Mouse (Mus musculus): ENCODE results near the gene Sgk1. TPM values are rescaled to one million over a fixed set of nuclear protein-coding genes. Genes with fewer than 3 reads are reported as not detected.

Gene Sgk1
- polyA plus RNA-seq, 1 experiment from 2014 or later = 22.2 TPM

DNA sequence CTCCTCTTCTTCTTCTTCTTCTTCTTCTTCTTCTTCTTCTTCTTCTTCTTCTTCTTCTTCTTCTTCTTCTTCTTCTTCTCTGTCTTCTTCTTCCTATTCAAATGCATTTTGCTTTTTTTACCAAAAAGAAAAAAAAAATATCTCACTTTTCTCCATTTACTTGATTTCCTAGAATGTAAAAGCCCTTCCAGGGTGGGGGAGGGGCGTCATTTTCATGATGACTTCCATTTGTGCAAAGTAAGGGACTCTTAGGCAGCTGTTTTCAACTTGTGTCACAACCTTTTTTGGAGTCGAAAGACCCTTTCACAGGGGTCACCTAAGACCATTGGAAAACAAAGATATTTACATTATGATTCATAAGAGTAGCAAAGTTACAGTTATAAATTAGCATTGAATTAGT is 22.2 kb downstream of the Sgk1 start:
- no peak overlapping the region for H3K9ac ChIP-seq (ENCODE audit: low read depth, low read length)
- H3K27me3 ChIP-seq (ENCODE audit: control insufficient read depth, insufficient read depth, low read length) = no peaks in the 10 kb centered on the region
- H3K27ac ChIP-seq (ENCODE audit: low read depth, low read length) = no peak overlapping the region
- no peak for ATAC-seq (replicated peaks; ENCODE audit: insufficient number of reproducible peaks, low FRiP score, low TSS enrichment)
- no peaks in the 10 kb centered on the region for H3K36me3 ChIP-seq (ENCODE audit: control insufficient read depth, insufficient read depth, low read length)
- H3K9me3 ChIP-seq (replicated peaks; ENCODE audit: control insufficient read depth, low read length) = no peaks in the 10 kb centered on the region
- no peaks in the 10 kb centered on the region for H3K4me1 ChIP-seq (ENCODE audit: control insufficient read depth, insufficient read depth, low read length)
- no peak overlapping the region for H3K4me3 ChIP-seq (ENCODE audit: low read depth, low read length)
- 59% methylated on average over 2 of the region's 2 CpGs for WGBS (ENCODE audit: insufficient replicate concordance)
- no peak overlapping the region for H3K4me2 ChIP-seq

DNA sequence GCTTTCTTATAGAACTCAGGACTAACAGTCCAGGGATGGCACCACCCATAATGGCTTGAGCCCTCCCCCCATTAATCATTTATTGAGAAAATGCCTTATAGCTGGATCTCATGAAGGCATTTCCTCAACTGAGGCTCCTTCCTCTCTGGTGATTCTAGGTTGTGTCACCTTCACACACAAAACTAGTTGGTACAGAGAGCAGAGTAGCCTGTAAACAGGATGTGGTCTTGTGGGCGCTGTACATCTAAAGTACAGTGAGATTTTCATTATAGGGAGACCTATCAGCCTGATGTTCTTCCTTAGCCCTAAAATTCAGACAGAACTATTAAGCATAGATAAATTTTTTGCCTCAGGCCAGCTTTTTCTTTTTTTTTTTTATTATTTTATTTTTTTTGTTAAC is 23.6 kb downstream of the Sgk1 start:
- H3K4me1 ChIP-seq (ENCODE audit: control insufficient read depth, insufficient read depth, low read length) = no peaks in the 10 kb centered on the region
- no peak for ATAC-seq (replicated peaks; ENCODE audit: insufficient number of reproducible peaks, low FRiP score, low TSS enrichment)
- no peaks in the 10 kb centered on the region for H3K27me3 ChIP-seq (ENCODE audit: control insufficient read depth, insufficient read depth, low read length)
- no peak overlapping the region for H3K9ac ChIP-seq (ENCODE audit: low read depth, low read length)
- no peak overlapping the region for H3K27ac ChIP-seq (ENCODE audit: low read depth, low read length)
- 88% methylated on average over 1 of the region's 1 CpGs for WGBS (ENCODE audit: insufficient replicate concordance)
- H3K9me3 ChIP-seq (replicated peaks; ENCODE audit: control insufficient read depth, low read length) = no peaks in the 10 kb centered on the region
- no peaks in the 10 kb centered on the region for H3K36me3 ChIP-seq (ENCODE audit: control insufficient read depth, insufficient read depth, low read length)
- H3K4me3 ChIP-seq (ENCODE audit: low read depth, low read length) = no peak overlapping the region
- no peak overlapping the region for H3K4me2 ChIP-seq

DNA sequence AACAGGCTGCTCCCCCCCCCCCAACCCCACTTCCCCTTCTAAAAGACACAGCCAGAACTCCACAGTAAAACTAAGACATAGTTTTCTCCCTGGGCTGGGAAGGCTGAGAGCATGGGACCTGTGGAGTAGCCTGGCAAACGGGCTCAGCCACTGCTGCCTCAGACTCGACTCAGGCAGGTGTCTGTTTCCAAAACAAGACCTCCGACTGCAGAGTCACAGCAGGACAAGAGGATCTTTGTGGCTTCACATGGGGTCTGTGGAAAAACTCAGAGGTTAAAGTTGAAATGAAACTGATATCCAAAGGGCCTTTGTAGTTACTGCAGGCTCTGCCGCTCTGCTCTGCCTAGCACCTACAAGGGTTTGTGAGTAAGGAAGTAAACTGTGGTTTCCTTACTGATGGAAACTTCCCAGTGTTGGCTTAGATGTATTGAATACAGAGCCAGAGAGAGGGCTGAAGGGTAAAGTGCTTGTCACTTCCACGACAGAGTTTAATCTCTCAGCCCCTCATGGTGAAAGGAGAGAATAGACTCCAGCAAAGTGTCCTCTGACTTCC is 25.0 kb downstream of the Sgk1 start:
- Histone ChIP-seq H3K4me1 (ENCODE audit: control insufficient read depth, insufficient read depth, low read length) (no peaks in the 10 kb centered on the region), H3K36me3 (ENCODE audit: control insufficient read depth, insufficient read depth, low read length) (no peaks in the 10 kb centered on the region), H3K4me3 (ENCODE audit: low read depth, low read length) (no peak overlapping the region), H3K4me2 (no peak overlapping the region), H3K27me3 (ENCODE audit: control insufficient read depth, insufficient read depth, low read length) (no peaks in the 10 kb centered on the region), H3K9me3 (replicated peaks; ENCODE audit: control insufficient read depth, low read length) (no peaks in the 10 kb centered on the region), H3K9ac (ENCODE audit: low read depth, low read length) (no peak overlapping the region), H3K27ac (ENCODE audit: low read depth, low read length) (no peak overlapping the region)
- WGBS (ENCODE audit: insufficient replicate concordance) = 20% methylated on average over 5 of the region's 5 CpGs
- no peak for ATAC-seq (replicated peaks; ENCODE audit: insufficient number of reproducible peaks, low FRiP score, low TSS enrichment)

DNA sequence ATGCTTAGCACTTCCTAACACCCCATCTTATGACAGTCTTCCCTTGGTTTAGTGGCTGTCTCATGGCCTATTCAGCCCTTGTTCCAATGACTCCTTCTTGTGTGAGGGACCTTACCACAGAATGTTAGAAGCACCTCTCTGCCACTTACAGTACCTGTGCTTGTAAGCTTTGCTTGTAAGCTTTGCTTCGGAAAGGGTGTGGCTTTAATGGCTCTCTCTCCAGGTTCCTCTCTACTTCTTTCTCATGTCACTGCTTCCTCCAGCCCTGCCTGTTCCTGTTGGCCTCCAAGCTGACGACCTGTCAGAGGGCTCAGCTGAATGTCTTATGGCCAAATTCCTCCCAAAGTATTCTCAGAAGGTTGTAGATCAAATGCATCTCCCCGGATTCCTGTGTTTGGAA is 25.8 kb downstream of the Sgk1 start:
- ATAC-seq (replicated peaks; ENCODE audit: insufficient number of reproducible peaks, low FRiP score, low TSS enrichment) = no peak
- no peaks in the 10 kb centered on the region for H3K4me1 ChIP-seq (ENCODE audit: control insufficient read depth, insufficient read depth, low read length)
- H3K9ac ChIP-seq (ENCODE audit: low read depth, low read length) = no peak overlapping the region
- no peaks in the 10 kb centered on the region for H3K9me3 ChIP-seq (replicated peaks; ENCODE audit: control insufficient read depth, low read length)
- H3K4me3 ChIP-seq (ENCODE audit: low read depth, low read length) = no peak overlapping the region
- no peaks in the 10 kb centered on the region for H3K27me3 ChIP-seq (ENCODE audit: control insufficient read depth, insufficient read depth, low read length)
- no peak overlapping the region for H3K4me2 ChIP-seq
- WGBS (ENCODE audit: insufficient replicate concordance) = 69% methylated on average over 3 of the region's 3 CpGs
- H3K27ac ChIP-seq (ENCODE audit: low read depth, low read length) = no peak overlapping the region
- no peaks in the 10 kb centered on the region for H3K36me3 ChIP-seq (ENCODE audit: control insufficient read depth, insufficient read depth, low read length)

GRCm38 (mm10) chr10:21908686-21909085 is 26.7 kb downstream of the Sgk1 start:
- Histone ChIP-seq H3K36me3 (ENCODE audit: control insufficient read depth, insufficient read depth, low read length) (no peaks in the 10 kb centered on the region), H3K4me1 (ENCODE audit: control insufficient read depth, insufficient read depth, low read length) (no peaks in the 10 kb centered on the region), H3K4me2 (no peak overlapping the region), H3K4me3 (ENCODE audit: low read depth, low read length) (no peak overlapping the region), H3K27me3 (ENCODE audit: control insufficient read depth, insufficient read depth, low read length) (no peaks in the 10 kb centered on the region), H3K9ac (ENCODE audit: low read depth, low read length) (no peak overlapping the region), H3K9me3 (replicated peaks; ENCODE audit: control insufficient read depth, low read length) (no peaks in the 10 kb centered on the region), H3K27ac (ENCODE audit: low read depth, low read length) (no peak overlapping the region)
- WGBS (ENCODE audit: insufficient replicate concordance) = 90% methylated on average over 1 of the region's 1 CpGs
- no peak for ATAC-seq (replicated peaks; ENCODE audit: insufficient number of reproducible peaks, low FRiP score, low TSS enrichment)

DNA sequence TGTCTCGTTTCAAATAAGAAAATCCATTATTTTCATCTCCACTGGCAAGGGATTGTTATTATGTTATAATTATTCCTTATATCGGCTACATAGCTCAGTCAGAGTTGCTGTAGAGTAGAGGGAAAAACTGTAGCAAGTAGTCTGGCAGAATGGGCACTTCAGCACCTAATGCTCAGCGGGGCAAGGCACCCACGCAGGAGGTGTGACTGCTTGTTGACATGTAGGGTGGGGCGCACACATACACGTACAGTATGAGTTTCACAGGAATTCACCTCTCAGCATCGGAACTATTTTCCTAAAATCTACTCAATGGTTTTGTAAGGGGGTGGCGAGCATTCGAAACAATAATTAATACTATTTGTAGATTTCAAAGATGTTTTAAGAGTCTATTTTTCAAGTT is 28.4 kb downstream of the Sgk1 start:
- Histone ChIP-seq H3K4me1 (ENCODE audit: control insufficient read depth, insufficient read depth, low read length) (no peaks in the 10 kb centered on the region), H3K27me3 (ENCODE audit: control insufficient read depth, insufficient read depth, low read length) (no peaks in the 10 kb centered on the region), H3K9ac (ENCODE audit: low read depth, low read length) (no peak overlapping the region), H3K36me3 (ENCODE audit: control insufficient read depth, insufficient read depth, low read length) (no peaks in the 10 kb centered on the region), H3K4me3 (ENCODE audit: low read depth, low read length) (no peak overlapping the region), H3K9me3 (replicated peaks; ENCODE audit: control insufficient read depth, low read length) (no peaks in the 10 kb centered on the region), H3K27ac (ENCODE audit: low read depth, low read length) (no peak overlapping the region), H3K4me2 (no peak overlapping the region)
- 91% methylated on average over 9 of the region's 9 CpGs for WGBS (ENCODE audit: insufficient replicate concordance)
- ATAC-seq (replicated peaks; ENCODE audit: insufficient number of reproducible peaks, low FRiP score, low TSS enrichment) = no peak

DNA sequence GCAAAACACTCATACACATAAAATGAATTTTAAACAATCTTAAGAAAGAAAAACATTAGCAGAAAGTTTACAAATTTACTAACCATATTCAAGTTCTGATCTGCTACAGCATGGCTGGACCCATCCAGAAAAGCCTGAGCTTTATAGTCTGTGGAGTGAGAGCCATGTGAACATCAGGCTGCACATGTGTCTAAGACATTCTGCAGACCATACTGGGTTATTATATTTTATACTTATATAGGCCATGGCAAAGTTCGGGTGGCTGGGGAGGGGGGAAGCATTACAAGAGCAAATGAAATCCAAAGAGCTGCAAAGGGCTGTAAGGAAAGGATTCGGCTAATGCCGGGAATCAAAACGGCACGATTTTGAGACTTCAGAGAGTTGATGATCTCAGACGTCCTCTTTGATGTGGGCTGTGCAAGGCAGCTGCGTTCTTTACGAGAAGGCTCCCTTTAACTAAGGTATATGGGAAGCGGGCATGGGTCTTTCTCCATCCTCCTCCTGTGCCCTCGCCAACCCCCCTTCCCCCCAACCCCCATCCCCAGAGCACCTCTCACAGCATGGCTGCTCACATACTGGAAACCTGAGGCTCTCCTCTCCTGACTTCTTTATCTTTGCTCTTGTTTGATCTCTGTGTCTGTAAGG is 29.4 kb downstream of the Sgk1 start:
- no peaks in the 10 kb centered on the region for H3K36me3 ChIP-seq (ENCODE audit: control insufficient read depth, insufficient read depth, low read length)
- no peaks in the 10 kb centered on the region for H3K4me1 ChIP-seq (ENCODE audit: control insufficient read depth, insufficient read depth, low read length)
- 70% methylated on average over 10 of the region's 10 CpGs for WGBS (ENCODE audit: insufficient replicate concordance)
- H3K9me3 ChIP-seq (replicated peaks; ENCODE audit: control insufficient read depth, low read length) = no peaks in the 10 kb centered on the region
- no peak overlapping the region for H3K27ac ChIP-seq (ENCODE audit: low read depth, low read length)
- no peak overlapping the region for H3K9ac ChIP-seq (ENCODE audit: low read depth, low read length)
- no peak for ATAC-seq (replicated peaks; ENCODE audit: insufficient number of reproducible peaks, low FRiP score, low TSS enrichment)
- H3K27me3 ChIP-seq (ENCODE audit: control insufficient read depth, insufficient read depth, low read length) = no peaks in the 10 kb centered on the region
- H3K4me2 ChIP-seq = no peak overlapping the region
- H3K4me3 ChIP-seq (ENCODE audit: low read depth, low read length) = no peak overlapping the region

DNA sequence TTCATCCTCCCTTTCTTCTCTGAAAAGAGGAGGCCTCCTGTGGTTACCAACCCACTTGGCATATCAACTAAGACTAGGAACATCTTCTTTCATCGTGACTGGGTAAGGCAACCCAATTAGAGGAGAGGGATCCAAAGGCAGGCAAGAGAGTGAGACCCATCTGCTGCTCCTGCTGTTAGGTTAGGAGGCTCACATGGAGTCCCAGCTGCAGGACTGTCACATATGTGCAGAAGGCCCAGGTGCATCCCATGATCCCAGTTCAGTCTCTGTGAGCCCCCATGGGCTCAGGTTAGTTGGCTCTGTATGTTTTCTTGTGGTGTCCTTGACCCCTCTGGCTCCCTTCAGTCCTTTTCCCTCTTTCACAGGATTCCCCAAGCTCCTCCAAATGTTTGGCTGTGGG is 32.8 kb downstream of the Sgk1 start:
- Histone ChIP-seq H3K9me3 (replicated peaks; ENCODE audit: control insufficient read depth, low read length) (no peaks in the 10 kb centered on the region), H3K27me3 (ENCODE audit: control insufficient read depth, insufficient read depth, low read length) (no peaks in the 10 kb centered on the region), H3K27ac (ENCODE audit: low read depth, low read length) (no peak overlapping the region), H3K4me2 (no peak overlapping the region), H3K4me3 (ENCODE audit: low read depth, low read length) (no peak overlapping the region), H3K9ac (ENCODE audit: low read depth, low read length) (no peak overlapping the region), H3K4me1 (ENCODE audit: control insufficient read depth, insufficient read depth, low read length) (0 out of 2 replicates have a peak, but pooled peaks cover 5% of the 10 kb centered on the region), H3K36me3 (ENCODE audit: control insufficient read depth, insufficient read depth, low read length) (no peaks in the 10 kb centered on the region)
- 7% methylated on average over 1 of the region's 1 CpGs for WGBS (ENCODE audit: insufficient replicate concordance)
- no peak for ATAC-seq (replicated peaks; ENCODE audit: insufficient number of reproducible peaks, low FRiP score, low TSS enrichment)
